Mouse (Mus musculus) ES-Bruce4 (cell line): ENCODE measurements at regions not wholly inside any gene's neighbourhood (a gene's known extent, or its start where the extent isn't known, plus 50 kb on each side); places are given as distances from the start of the nearest gene placed in this dataset.

Experiments used
- CTCF ChIP-seq: IDR thresholded peaks from one replicate; pipeline ENCODE4 v1.8.1; 2011; ENCODE audit warnings: low read depth, low read length
- EP300 ChIP-seq: IDR thresholded peaks from 2 replicates; pipeline ENCODE4 v1.6.1; 2011; ENCODE audit warnings: low read depth, low read length; ENCODE audit not compliant: insufficient read depth

DNA sequence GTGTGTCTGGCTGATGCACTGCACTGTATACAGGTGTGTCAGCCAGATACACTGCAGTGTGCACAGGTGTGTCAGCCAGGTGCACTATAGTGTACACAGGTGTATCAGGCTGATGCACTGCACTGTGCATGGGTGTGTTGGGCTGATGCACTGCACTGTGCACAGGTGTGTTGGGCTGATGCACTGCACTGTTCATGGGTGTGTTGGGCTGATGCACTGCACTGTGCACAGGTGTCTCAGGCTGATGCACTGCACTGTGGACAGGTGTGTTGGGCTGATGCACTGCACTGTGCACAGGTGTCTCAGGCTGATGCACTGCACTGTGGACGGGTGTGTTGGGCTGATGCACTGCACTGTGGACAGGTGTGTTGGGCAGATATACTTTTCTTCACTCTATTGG lies 181.2 kb downstream of the 1810013L24Rik start:
- no peak for TF ChIP-seq CTCF
- TF ChIP-seq EP300 = no peak
